Mouse (Mus musculus) gonadal fat pad, adult 2 months (tissue): Measurements from ENCODE around the gene Mmd. TPM values are rescaled to one million over a fixed set of nuclear protein-coding genes. Genes with fewer than 3 reads are reported as not detected.

Experiments
- DNase-seq: peaks from one replicate; pipeline ENCODE4 v3.0.0-alpha.2; 2012; ENCODE audit warnings: low read depth
- polyA plus RNA-seq: library from polyadenylated mRNA; depleted of rRNA; stranded (reverse); fragments of >200 nt; gene quantifications from 2 replicates; pipeline ENCODE4 v1.2.3, GENCODE M21; 2012; rRNA removed

Gene Mmd
- polyA plus RNA-seq, 1 experiment = 393 TPM

- DNase-seq = no peak
These were observed 33.9 kb downstream of the Mmd start for GRCm38 (mm10) chr11:90283159-90283558.

GRCm38 (mm10) chr11:90283601-90284000 is 34.3 kb downstream of the Mmd start:
- no peak for DNase-seq

GRCm38 (mm10) chr11:90284079-90284478 is 34.8 kb downstream of the Mmd start:
- DNase-seq = no peak

GRCm38 (mm10) chr11:90284623-90285022 is 35.4 kb downstream of the Mmd start:
- DNase-seq = no peak

GRCm38 (mm10) chr11:90286550-90287154 is 37.4 kb downstream of the Mmd start:
- no peak for DNase-seq

GRCm38 (mm10) chr11:90291156-90291555 is 41.9 kb downstream of the Mmd start:
- no peak for DNase-seq

- no peak for DNase-seq
These were observed 43.5 kb downstream of the Mmd start for GRCm38 (mm10) chr11:90292766-90293165.

- no peak for DNase-seq
These were observed 45.4 kb downstream of the Mmd start for GRCm38 (mm10) chr11:90294622-90295021.

GRCm38 (mm10) chr11:90306067-90306466 is 56.8 kb downstream of the Mmd start:
- DNase-seq = no peak

- no peak for DNase-seq
These were observed 57.7 kb downstream of the Mmd start for GRCm38 (mm10) chr11:90306993-90307392.

GRCm38 (mm10) chr11:90314606-90315005 is 65.3 kb downstream of the Mmd start:
- DNase-seq = no peak

- DNase-seq = no peak
These were observed 68.2 kb downstream of the Mmd start for GRCm38 (mm10) chr11:90317482-90317881.

GRCm38 (mm10) chr11:90320922-90321321 is 71.7 kb downstream of the Mmd start:
- no peak for DNase-seq

- DNase-seq = no peak
These were observed 75.3 kb downstream of the Mmd start for GRCm38 (mm10) chr11:90324597-90324996.

- no peak for DNase-seq
These were observed 76.9 kb downstream of the Mmd start for GRCm38 (mm10) chr11:90326146-90326545.

- DNase-seq = no peak
These were observed 77.6 kb downstream of the Mmd start for GRCm38 (mm10) chr11:90326836-90327235.

Other genes with a start within 250 kb of the Mmd start
- gene Pctp, start 246.6 kb upstream of the Mmd start, polyA plus RNA-seq = 12.9 and 23.3 TPM in 2 replicates
- gene Tmem100, start 219.1 kb upstream of the Mmd start, polyA plus RNA-seq = 6.2 and 8.5 TPM in 2 replicates
- gene Gm45716, start 61.8 kb upstream of the Mmd start, polyA plus RNA-seq = 16.4 and 30.7 TPM in 2 replicates
- 12.8 and 14.3 TPM in 2 replicates for gene Hlf, start 141.4 kb downstream of the Mmd start, polyA plus RNA-seq